Mouse (Mus musculus) stomach, embryonic 14.5 days (tissue): Measurements from ENCODE around the gene Erbb4. TPM values are rescaled to one million over a fixed set of nuclear protein-coding genes. Genes with fewer than 3 reads are reported as not detected.

Source experiments
- ATAC-seq: fragments of 200-750 bp; cut with Nextera tagmentation; 2 replicates; pipeline ENCODE4 v1.8.0; 2017; ENCODE audit warnings: low read depth, moderate TSS enrichment; ENCODE audit not compliant: insufficient number of reproducible peaks, insufficient read depth, low FRiP score
- H3K27ac ChIP-seq: fragments of 300-500 bp; sonication (generic); 2 replicates; pipeline ENCODE4 v1.5.1; 2014; ENCODE audit warnings: mild to moderate bottlenecking, low read length, moderate library complexity, mixed read lengths
- H3K27me3 ChIP-seq: fragments of 300-500 bp; sonication (generic); 2 replicates; pipeline ENCODE4 v1.6.1; 2014; ENCODE audit warnings: low read length, control low read depth, mixed read lengths; ENCODE audit not compliant: control insufficient read depth, insufficient read depth
- H3K36me3 ChIP-seq: fragments of 300-500 bp; sonication (generic); 2 replicates; pipeline ENCODE4 v1.6.1; 2014; ENCODE audit warnings: mild to moderate bottlenecking, control low read depth, low read length, moderate library complexity, mixed read lengths; ENCODE audit not compliant: control insufficient read depth, insufficient read depth
- H3K4me1 ChIP-seq: fragments of 300-500 bp; sonication (generic); 2 replicates; pipeline ENCODE4 v1.6.1; 2014; ENCODE audit warnings: low read length, control low read depth, mixed read lengths; ENCODE audit not compliant: control insufficient read depth, insufficient read depth
- H3K4me2 ChIP-seq: fragments of 300-500 bp; sonication (generic); replicated peaks from 2 replicates; pipeline ENCODE4 v1.6.1; 2014; ENCODE audit warnings: low read depth, low read length, control low read depth
- H3K4me3 ChIP-seq: fragments of 300-500 bp; sonication (generic); 2 replicates; pipeline ENCODE4 v1.5.1; 2014; ENCODE audit warnings: low read depth, low read length, control low read depth
- H3K9ac ChIP-seq: fragments of 300-500 bp; sonication (generic); replicated peaks from 2 replicates; pipeline ENCODE4 v1.6.1; 2014; ENCODE audit warnings: low read depth, mild to moderate bottlenecking, control low read depth, low read length, moderate library complexity, mixed read lengths
- H3K9me3 ChIP-seq: fragments of 300-500 bp; sonication (generic); 2 replicates; pipeline ENCODE4 v1.6.1; 2016; ENCODE audit warnings: low read depth, low read length, control low read depth; ENCODE audit not compliant: control insufficient read depth
- WGBS: fragments of 180-500 bp; shearing (Covaris S2); extraction: QIAGEN DNeasy Blood & Tissue Kit; methylation state at CpG from one replicate; pipeline ENCODE4 v1.1.7; 2014; 5-methylcytosine and 5-hydroxymethylcytosine counted together
- polyA plus RNA-seq: library from polyadenylated mRNA; unstranded; fragments of >200 nt; fragmentation: Nextera tagmentation; extraction: Ambion mirVana; gene quantifications from 2 replicates; pipeline ENCODE4 v1.2.1, GENCODE M21; 2014

Erbb4 gene
- polyA plus RNA-seq: 0.58 and 0.97 TPM in 2 replicates

DNA sequence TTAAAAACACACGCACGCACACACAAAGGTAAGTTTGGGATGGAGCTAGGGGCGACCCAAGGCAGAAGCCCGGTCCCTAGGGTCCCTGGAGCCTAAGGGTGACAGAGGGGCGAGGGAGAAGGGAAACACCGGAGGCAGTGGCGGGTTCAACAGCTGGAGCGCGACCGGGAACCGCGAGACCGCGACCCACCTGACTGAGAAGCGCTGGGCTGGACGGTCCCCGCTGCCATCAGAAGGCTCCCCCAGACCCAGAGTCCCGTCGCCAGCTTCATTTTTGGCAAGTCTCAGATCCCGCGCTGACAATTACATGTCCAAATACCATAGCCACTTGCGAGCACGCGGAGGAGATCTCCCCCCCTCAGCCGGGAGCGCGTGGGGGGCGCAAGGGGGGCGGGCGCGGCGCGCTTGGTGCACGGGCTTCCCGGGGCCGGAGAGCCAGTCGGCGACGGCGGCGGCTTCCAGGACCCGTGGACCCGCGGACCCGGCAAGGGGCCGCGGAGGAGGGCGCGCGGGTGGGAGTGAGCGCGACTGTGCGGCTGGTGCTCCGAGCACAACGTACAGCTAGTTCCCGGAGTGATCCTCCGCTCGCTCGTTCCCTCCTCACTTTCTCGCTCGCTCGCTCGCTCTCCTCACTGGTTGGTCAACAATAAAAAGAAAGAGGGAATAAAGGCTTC is at the start of gene Erbb4:
Gene Erbb4 (minus strand): TSS at position 575 of the 674 bp plus-strand sequence.
- Histone ChIP-seq H3K4me3 (peak within 1 kb of the TSS; percentile 57), H3K4me2 (peak within 1 kb of the TSS; percentile 100), H3K4me1 (0 out of 2 replicates have a peak, but pooled peaks cover 4% of the 10 kb centered on the region), H3K9me3 (no peaks in the 10 kb centered on the region), H3K27ac (no peak within 1 kb of the TSS), H3K36me3 (no peaks in the 10 kb centered on the region), H3K27me3 (peaks cover 20% of the 10 kb centered on the region; the same call in 1 of the 2 replicates), H3K9ac (no peak within 1 kb of the TSS; the same call in 1 of the 2 replicates)
- ATAC-seq: peak; percentile 51; the same call in 1 of the 2 replicates
- under 1% methylated on average over 63 of the region's 63 CpGs for WGBS

- Histone ChIP-seq H3K27ac (no peak overlapping the region), H3K4me3 (no peak overlapping the region), H3K4me2 (no peak overlapping the region), H3K27me3 (no peaks in the 10 kb centered on the region), H3K36me3 (no peaks in the 10 kb centered on the region), H3K4me1 (no peaks in the 10 kb centered on the region), H3K9me3 (no peaks in the 10 kb centered on the region), H3K9ac (no peak overlapping the region)
- ATAC-seq: no peak
- WGBS: 68% methylated on average over 2 of the region's 2 CpGs
These were observed 49.5 kb upstream of the Erbb4 start for GRCm38 (mm10) chr1:69157346-69157745.

DNA sequence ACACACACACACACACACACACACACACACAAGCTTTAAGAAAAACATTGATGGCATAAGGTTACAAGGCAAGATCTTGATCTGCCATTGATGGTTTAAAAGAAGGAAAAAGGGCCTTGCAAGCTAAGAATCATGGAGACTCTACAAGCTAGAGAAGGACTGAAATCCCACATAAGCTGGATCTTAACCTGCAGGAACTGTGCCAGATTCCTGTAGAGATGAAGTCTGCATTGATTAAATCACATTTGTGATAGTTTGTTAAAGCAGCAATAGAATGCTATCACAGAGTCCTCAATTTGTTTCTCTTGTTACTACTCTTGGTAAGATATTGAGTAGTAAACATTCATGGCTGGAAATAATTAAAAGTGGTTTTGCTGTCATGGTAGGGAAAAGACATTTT is 33.5 kb upstream of the Erbb4 start:
- Histone ChIP-seq H3K36me3 (no peaks in the 10 kb centered on the region), H3K9ac (no peak overlapping the region), H3K4me3 (no peak overlapping the region), H3K4me2 (no peak overlapping the region), H3K27me3 (no peaks in the 10 kb centered on the region), H3K27ac (no peak overlapping the region), H3K9me3 (no peaks in the 10 kb centered on the region), H3K4me1 (no peaks in the 10 kb centered on the region)
- ATAC-seq: no peak

DNA sequence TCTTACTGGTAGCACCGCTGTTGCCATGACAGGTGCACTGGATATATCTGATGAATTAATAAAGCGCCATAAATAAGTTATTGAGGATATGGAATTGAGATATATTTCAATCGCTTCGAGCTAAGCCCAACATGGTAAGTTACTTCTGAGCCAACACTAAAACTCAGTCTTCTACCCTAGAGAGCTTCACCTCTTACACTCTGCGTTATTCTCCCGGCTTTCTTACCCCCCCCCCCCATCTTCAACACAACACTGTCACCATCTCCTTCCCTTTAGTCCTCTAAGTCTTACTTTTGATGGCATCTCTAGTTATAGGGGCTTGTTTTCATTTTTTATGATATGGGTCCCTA is 31.6 kb upstream of the Erbb4 start:
- Histone ChIP-seq H3K4me1 (no peaks in the 10 kb centered on the region), H3K27me3 (no peaks in the 10 kb centered on the region), H3K9ac (no peak overlapping the region), H3K36me3 (no peaks in the 10 kb centered on the region), H3K4me3 (no peak overlapping the region), H3K27ac (no peak overlapping the region), H3K9me3 (no peaks in the 10 kb centered on the region), H3K4me2 (no peak overlapping the region)
- ATAC-seq: no peak
- WGBS: 57% methylated on average over 6 of the region's 6 CpGs

DNA sequence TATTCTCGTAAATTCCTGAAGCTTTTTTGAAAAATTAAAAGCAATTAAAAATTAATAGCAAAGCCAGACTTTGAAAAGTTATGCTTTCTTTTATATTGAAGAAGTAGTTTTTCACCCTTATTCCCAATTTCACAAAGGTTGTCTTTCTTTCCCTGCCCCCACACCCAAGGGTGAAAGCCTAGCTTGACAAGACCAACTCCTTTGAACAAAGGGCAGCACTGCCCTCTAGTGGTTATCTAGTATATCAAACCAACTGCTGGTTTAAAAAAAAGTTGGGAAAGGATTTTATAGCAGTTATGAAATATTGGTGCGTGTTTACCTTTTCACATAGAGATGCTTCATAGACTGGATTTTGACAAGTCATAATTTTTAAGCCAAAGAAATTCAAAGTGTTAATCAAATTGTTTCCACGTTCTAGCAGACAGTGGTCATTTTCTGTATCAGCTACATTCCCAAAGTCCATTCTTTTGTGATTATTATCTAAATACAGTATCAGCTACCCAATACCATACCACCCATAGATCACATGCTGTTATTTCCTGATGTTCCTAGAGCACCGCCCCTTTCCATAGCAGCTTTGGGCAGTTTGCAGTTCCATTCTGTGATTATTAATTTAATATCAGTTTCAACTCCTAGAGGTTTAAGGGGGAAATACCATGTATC is 31.1 kb upstream of the Erbb4 start:
- Histone ChIP-seq H3K27ac (no peak overlapping the region), H3K9ac (no peak overlapping the region), H3K4me1 (no peaks in the 10 kb centered on the region), H3K9me3 (no peaks in the 10 kb centered on the region), H3K4me2 (no peak overlapping the region), H3K27me3 (no peaks in the 10 kb centered on the region), H3K4me3 (no peak overlapping the region), H3K36me3 (no peaks in the 10 kb centered on the region)
- ATAC-seq: no peak
- WGBS: 37% methylated on average over 4 of the region's 4 CpGs

GRCm38 (mm10) chr1:69124147-69124848 is 16.4 kb upstream of the Erbb4 start:
- 87% methylated on average over 1 of the region's 1 CpGs for WGBS
- no peak overlapping the region for H3K4me3 ChIP-seq
- no peaks in the 10 kb centered on the region for H3K36me3 ChIP-seq
- H3K27ac ChIP-seq: no peak overlapping the region
- H3K9ac ChIP-seq: no peak overlapping the region
- no peaks in the 10 kb centered on the region for H3K9me3 ChIP-seq
- ATAC-seq: no peak
- H3K27me3 ChIP-seq: no peaks in the 10 kb centered on the region
- H3K4me1 ChIP-seq: no peaks in the 10 kb centered on the region
- no peak overlapping the region for H3K4me2 ChIP-seq

GRCm38 (mm10) chr1:69118249-69118938 is 10.5 kb upstream of the Erbb4 start:
- no peak overlapping the region for H3K27ac ChIP-seq
- H3K27me3 ChIP-seq: no peaks in the 10 kb centered on the region
- H3K9ac ChIP-seq: no peak overlapping the region
- no peak overlapping the region for H3K4me3 ChIP-seq
- H3K4me2 ChIP-seq: no peak overlapping the region
- WGBS: 82% methylated on average over 4 of the region's 4 CpGs
- H3K36me3 ChIP-seq: no peaks in the 10 kb centered on the region
- ATAC-seq: no peak
- H3K4me1 ChIP-seq: no peaks in the 10 kb centered on the region
- no peaks in the 10 kb centered on the region for H3K9me3 ChIP-seq
